Mouse (Mus musculus): ENCODE measurements around the gene Ddx39. TPM values are rescaled to one million over a fixed set of nuclear protein-coding genes. Genes with fewer than 3 reads are reported as not detected.

Gene Ddx39
- polyA plus RNA-seq, 1 experiment from 2014 or later = 183 TPM

GRCm38 (mm10) chr8:83703426-83703825 is 11.6 kb upstream of the Ddx39 start:
- H3K4me2 ChIP-seq = no peak overlapping the region
- H3K9ac ChIP-seq = no peak overlapping the region
- H3K4me3 ChIP-seq = no peak overlapping the region
- no peak for ATAC-seq
- WGBS = 87% methylated on average over 4 of the region's 4 CpGs
- no peak overlapping the region for H3K27ac ChIP-seq
- no peaks in the 10 kb centered on the region for H3K9me3 ChIP-seq (replicated peaks)
- H3K4me1 ChIP-seq = peaks cover 8% of the 10 kb centered on the region
- no peaks in the 10 kb centered on the region for H3K36me3 ChIP-seq (ENCODE audit: poor library complexity, severe bottlenecking)
- H3K27me3 ChIP-seq = 0 out of 2 replicates have a peak, but pooled peaks cover 4% of the 10 kb centered on the region

GRCm38 (mm10) chr8:83706411-83706810 is 8.6 kb upstream of the Ddx39 start:
- Histone ChIP-seq H3K4me3 (no peak overlapping the region), H3K27ac (no peak overlapping the region), H3K4me1 (no peaks in the 10 kb centered on the region), H3K27me3 (0 out of 2 replicates have a peak, but pooled peaks cover 6% of the 10 kb centered on the region), H3K36me3 (ENCODE audit: poor library complexity, severe bottlenecking) (no peaks in the 10 kb centered on the region), H3K4me2 (no peak overlapping the region), H3K9me3 (replicated peaks) (no peaks in the 10 kb centered on the region), H3K9ac (no peak overlapping the region)
- WGBS = 62% methylated on average over 5 of the region's 5 CpGs
- no peak for ATAC-seq

- no peak for ATAC-seq
- 0 out of 2 replicates have a peak, but pooled peaks cover 10% of the 10 kb centered on the region for H3K27me3 ChIP-seq
- H3K36me3 ChIP-seq (ENCODE audit: poor library complexity, severe bottlenecking) = no peaks in the 10 kb centered on the region
- H3K27ac ChIP-seq = no peak overlapping the region
- WGBS = 78% methylated on average over 8 of the region's 8 CpGs
- no peak overlapping the region for H3K4me3 ChIP-seq
- H3K9me3 ChIP-seq (replicated peaks) = no peaks in the 10 kb centered on the region
- no peak overlapping the region for H3K4me2 ChIP-seq
- no peak overlapping the region for H3K9ac ChIP-seq
- no peaks in the 10 kb centered on the region for H3K4me1 ChIP-seq
These were observed 7.4 kb upstream of the Ddx39 start for GRCm38 (mm10) chr8:83707554-83707953.

GRCm38 (mm10) chr8:83714676-83715030 is 324 bp upstream of the Ddx39 start:
- H3K36me3 ChIP-seq (ENCODE audit: poor library complexity, severe bottlenecking) = peaks cover 7% of the 10 kb centered on the region
- 0 out of 2 replicates have a peak, but pooled peaks cover 6% of the 10 kb centered on the region for H3K27me3 ChIP-seq
- no peak for ATAC-seq
- WGBS = 17% methylated on average over 8 of the region's 8 CpGs
- peak overlapping the region; percentile 96 for H3K4me3 ChIP-seq
- H3K4me1 ChIP-seq = peaks cover 17% of the 10 kb centered on the region
- H3K9ac ChIP-seq = no peak overlapping the region
- H3K27ac ChIP-seq = no peak overlapping the region
- H3K4me2 ChIP-seq = peak overlapping the region; percentile 94
- H3K9me3 ChIP-seq (replicated peaks) = no peaks in the 10 kb centered on the region

GRCm38 (mm10) chr8:83715771-83716170 is 794 bp downstream of the Ddx39 start:
- 1% methylated on average over 17 of the region's 17 CpGs for WGBS
- H3K27ac ChIP-seq = peak overlapping the region; percentile 91; the same call in 1 of the 2 replicates

GRCm38 (mm10) chr8:83716563-83716962 is 1.6 kb downstream of the Ddx39 start:
- H3K4me2 ChIP-seq = peak overlapping the region; percentile 94
- H3K9ac ChIP-seq = no peak overlapping the region; the same call in 1 of the 2 replicates
- ATAC-seq = no peak
- 77% methylated on average over 2 of the region's 2 CpGs for WGBS
- peaks cover 17% of the 10 kb centered on the region for H3K4me1 ChIP-seq
- peak overlapping the region; percentile 96 for H3K4me3 ChIP-seq
- H3K36me3 ChIP-seq (ENCODE audit: poor library complexity, severe bottlenecking) = peaks cover 26% of the 10 kb centered on the region
- H3K27ac ChIP-seq = no peak overlapping the region
- H3K27me3 ChIP-seq = 0 out of 2 replicates have a peak, but pooled peaks cover 3% of the 10 kb centered on the region
- H3K9me3 ChIP-seq (replicated peaks) = no peaks in the 10 kb centered on the region

More at GRCm38 (mm10) chr8:83715771-83716170, 794 bp downstream of the Ddx39 start:
- Histone ChIP-seq H3K4me2 (peak overlapping the region; percentile 94), H3K4me1 (peaks cover 17% of the 10 kb centered on the region), H3K9ac (peak overlapping the region; percentile 87), H3K27me3 (0 out of 2 replicates have a peak, but pooled peaks cover 6% of the 10 kb centered on the region), H3K4me3 (peak overlapping the region; percentile 96), H3K9me3 (replicated peaks) (no peaks in the 10 kb centered on the region), H3K36me3 (ENCODE audit: poor library complexity, severe bottlenecking) (peaks cover 18% of the 10 kb centered on the region)
- no peak for ATAC-seq

- 89% methylated on average over 2 of the region's 2 CpGs for WGBS
- no peak overlapping the region for H3K27ac ChIP-seq
- no peak for ATAC-seq
These were observed 4.1 kb downstream of the Ddx39 start for GRCm38 (mm10) chr8:83719048-83719447.

GRCm38 (mm10) chr8:83719693-83720092 is 4.7 kb downstream of the Ddx39 start:
- no peak overlapping the region for H3K27ac ChIP-seq
- no peak overlapping the region for H3K4me2 ChIP-seq
- H3K9me3 ChIP-seq (replicated peaks) = no peaks in the 10 kb centered on the region
- H3K9ac ChIP-seq = no peak overlapping the region
- peaks cover 17% of the 10 kb centered on the region for H3K4me1 ChIP-seq
- ATAC-seq = no peak
- no peaks in the 10 kb centered on the region for H3K27me3 ChIP-seq
- peaks cover 57% of the 10 kb centered on the region for H3K36me3 ChIP-seq (ENCODE audit: poor library complexity, severe bottlenecking)
- H3K4me3 ChIP-seq = no peak overlapping the region
- 94% methylated on average over 2 of the region's 2 CpGs for WGBS

More at GRCm38 (mm10) chr8:83719048-83719447, 4.1 kb downstream of the Ddx39 start:
- H3K4me2 ChIP-seq = no peak overlapping the region
- H3K9ac ChIP-seq = no peak overlapping the region
- H3K9me3 ChIP-seq (replicated peaks) = no peaks in the 10 kb centered on the region
- no peak overlapping the region for H3K4me3 ChIP-seq
- H3K27me3 ChIP-seq = no peaks in the 10 kb centered on the region
- peaks cover 51% of the 10 kb centered on the region for H3K36me3 ChIP-seq (ENCODE audit: poor library complexity, severe bottlenecking)
- H3K4me1 ChIP-seq = peaks cover 17% of the 10 kb centered on the region

- H3K4me1 ChIP-seq = peaks cover 9% of the 10 kb centered on the region
- no peaks in the 10 kb centered on the region for H3K27me3 ChIP-seq
- no peak for ATAC-seq
- H3K27ac ChIP-seq = no peak overlapping the region
- peaks cover 74% of the 10 kb centered on the region for H3K36me3 ChIP-seq (ENCODE audit: poor library complexity, severe bottlenecking)
- no peak overlapping the region for H3K4me2 ChIP-seq
- H3K9ac ChIP-seq = no peak overlapping the region
- no peaks in the 10 kb centered on the region for H3K9me3 ChIP-seq (replicated peaks)
- 93% methylated on average over 25 of the region's 25 CpGs for WGBS
- H3K4me3 ChIP-seq = no peak overlapping the region
These were observed 6.5 kb downstream of the Ddx39 start for GRCm38 (mm10) chr8:83721405-83722025.

GRCm38 (mm10) chr8:83722631-83723030 is 7.7 kb downstream of the Ddx39 start:
- H3K27me3 ChIP-seq = no peaks in the 10 kb centered on the region
- no peak overlapping the region for H3K9ac ChIP-seq
- ATAC-seq = no peak
- no peaks in the 10 kb centered on the region for H3K4me1 ChIP-seq
- no peaks in the 10 kb centered on the region for H3K9me3 ChIP-seq (replicated peaks)
- 90% methylated on average over 12 of the region's 12 CpGs for WGBS
- H3K4me3 ChIP-seq = no peak overlapping the region
- no peak overlapping the region for H3K27ac ChIP-seq
- H3K4me2 ChIP-seq = no peak overlapping the region
- H3K36me3 ChIP-seq (ENCODE audit: poor library complexity, severe bottlenecking) = peaks cover 74% of the 10 kb centered on the region

GRCm38 (mm10) chr8:83723447-83724083 is 8.6 kb downstream of the Ddx39 start:
- Histone ChIP-seq H3K4me1 (no peaks in the 10 kb centered on the region), H3K4me2 (no peak overlapping the region), H3K9me3 (replicated peaks) (no peaks in the 10 kb centered on the region), H3K36me3 (ENCODE audit: poor library complexity, severe bottlenecking) (peaks cover 74% of the 10 kb centered on the region), H3K9ac (no peak overlapping the region), H3K4me3 (no peak overlapping the region), H3K27me3 (no peaks in the 10 kb centered on the region), H3K27ac (no peak overlapping the region)
- 81% methylated on average over 11 of the region's 11 CpGs for WGBS
- ATAC-seq = no peak

GRCm38 (mm10) chr8:83724697-83725482 is 9.9 kb downstream of the Ddx39 start:
- Histone ChIP-seq H3K4me3 (no peak overlapping the region), H3K9me3 (replicated peaks) (no peaks in the 10 kb centered on the region), H3K27ac (no peak overlapping the region), H3K27me3 (no peaks in the 10 kb centered on the region), H3K4me1 (no peaks in the 10 kb centered on the region), H3K9ac (no peak overlapping the region), H3K36me3 (ENCODE audit: poor library complexity, severe bottlenecking) (peaks cover 64% of the 10 kb centered on the region), H3K4me2 (no peak overlapping the region)
- ATAC-seq = peak; percentile 71; the same call in 1 of the 2 replicates
- 43% methylated on average over 15 of the region's 15 CpGs for WGBS
